Mouse (Mus musculus) embryonic facial prominence, embryonic 11.5 days (tissue): ENCODE results near the gene Efna1. TPM values are rescaled to one million over a fixed set of nuclear protein-coding genes. Genes with fewer than 3 reads are reported as not detected.
A peak's percentile ranks its signal among the peaks of the same experiment; 100 is the strongest.

Experiments
- ATAC-seq: fragments of 200-750 bp; cut with Nextera tagmentation; replicated peaks from 2 replicates; pipeline ENCODE4 v1.8.0; 2017; ENCODE audit warnings: low read depth; ENCODE audit not compliant: insufficient number of reproducible peaks, low FRiP score, low TSS enrichment
- DNase-seq: peaks from one replicate; pipeline ENCODE4 v3.0.0-alpha.2; 2015; ENCODE audit warnings: low spot score
- H3K27ac ChIP-seq: fragments of 300-500 bp; sonication (generic); replicated peaks from 2 replicates; pipeline ENCODE4 v1.5.1; 2014; ENCODE audit warnings: mild to moderate bottlenecking, low read depth, low read length, control low read depth
- H3K27me3 ChIP-seq: fragments of 300-500 bp; sonication (generic); 2 replicates; pipeline ENCODE4 v1.6.1; 2014; ENCODE audit warnings: mild to moderate bottlenecking, low read length, moderate library complexity, mixed read lengths; ENCODE audit not compliant: control insufficient read depth, insufficient read depth
- H3K36me3 ChIP-seq: fragments of 300-500 bp; sonication (generic); replicated peaks from 2 replicates; pipeline ENCODE4 v1.6.1; 2014; ENCODE audit warnings: low read depth, mild to moderate bottlenecking, low read length, moderate library complexity, mixed read lengths; ENCODE audit not compliant: control insufficient read depth, insufficient read depth
- H3K4me1 ChIP-seq: fragments of 300-500 bp; sonication (generic); 2 replicates; pipeline ENCODE4 v1.6.1; 2014; ENCODE audit warnings: low read length, mixed read lengths; ENCODE audit not compliant: control insufficient read depth, insufficient read depth
- H3K4me2 ChIP-seq: fragments of 300-500 bp; sonication (generic); 2 replicates; pipeline ENCODE4 v1.6.1; 2014; ENCODE audit warnings: low read depth, mild to moderate bottlenecking, control low read depth, low read length, moderate library complexity
- H3K4me3 ChIP-seq: fragments of 300-500 bp; sonication (generic); 2 replicates; pipeline ENCODE4 v1.5.1; 2014; ENCODE audit warnings: low read depth, low read length, control low read depth
- H3K9ac ChIP-seq: fragments of 300-500 bp; sonication (generic); replicated peaks from 2 replicates; pipeline ENCODE4 v1.6.1; 2014; ENCODE audit warnings: mild to moderate bottlenecking, control low read depth, low read length
- H3K9me3 ChIP-seq: fragments of 300-500 bp; sonication (generic); replicated peaks from 2 replicates; pipeline ENCODE4 v1.6.1; 2016; ENCODE audit warnings: mild to moderate bottlenecking, low read length, inconsistent platforms, mixed read lengths; ENCODE audit not compliant: control insufficient read depth
- WGBS: fragments of 180-500 bp; shearing (Covaris S2); extraction: QIAGEN DNeasy Blood & Tissue Kit; methylation state at CpG from one replicate; pipeline ENCODE4 v1.1.7; 2014; 5-methylcytosine and 5-hydroxymethylcytosine counted together
- polyA plus RNA-seq: library from polyadenylated mRNA; unstranded; fragments of >200 nt; fragmentation: Nextera tagmentation; extraction: Ambion mirVana; gene quantifications from 2 replicates; pipeline ENCODE4 v1.2.1, GENCODE M21; 2014

Efna1 gene
- polyA plus RNA-seq, 1 experiment from 2014 or later: 26.9 TPM

DNA sequence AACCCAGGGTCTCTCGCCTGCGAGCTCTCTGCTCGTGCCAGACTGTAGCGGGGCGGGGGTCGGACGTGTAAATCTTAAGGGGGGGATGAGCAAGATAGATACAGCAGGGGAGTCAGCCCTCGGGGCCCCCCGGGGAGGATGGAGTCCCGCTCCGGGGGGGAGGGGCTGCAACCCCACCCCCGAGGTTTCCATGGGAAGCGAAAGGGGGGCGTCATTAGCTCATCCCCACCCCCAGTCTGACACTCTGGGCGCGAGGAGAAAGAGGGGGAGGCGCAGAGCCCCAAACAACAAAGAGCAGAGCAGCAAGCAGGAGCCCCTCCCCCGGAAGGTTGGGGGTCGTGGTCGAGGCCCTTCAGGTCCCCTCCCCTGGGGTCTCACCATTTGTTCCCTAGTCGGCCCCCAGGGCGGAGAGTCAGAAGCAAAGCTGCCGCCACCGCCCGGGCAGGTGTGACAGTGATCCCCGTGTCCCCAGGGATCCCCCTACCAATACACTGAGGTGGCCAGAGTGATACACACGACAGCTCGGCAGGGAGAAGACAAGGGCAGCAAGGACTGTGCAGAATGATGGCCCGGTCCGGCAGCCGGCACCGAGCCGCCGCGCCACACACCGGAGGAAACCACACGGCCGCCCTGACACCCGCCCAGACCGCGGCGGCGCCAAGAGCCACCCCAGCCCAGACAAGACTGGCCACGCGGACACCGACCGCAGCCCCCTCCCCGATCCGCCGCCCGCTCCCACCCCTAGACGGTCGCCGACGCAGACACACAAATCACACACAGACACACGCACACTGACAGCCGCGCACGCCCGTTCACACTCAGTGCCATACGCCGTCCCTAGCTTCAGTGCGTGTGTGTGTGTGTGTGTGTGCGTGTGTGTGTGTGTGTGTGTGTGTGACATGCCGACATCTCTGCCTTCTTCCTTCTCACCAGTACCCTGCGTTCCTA lies 40.5 kb upstream of the Efna1 start:
- ATAC-seq (no peak), DNase-seq (peak; percentile 26)
- under 1% methylated on average over 56 of the region's 66 CpGs for WGBS
- peak overlapping the region; percentile 56 for H3K9ac ChIP-seq
- no peaks in the 10 kb centered on the region for H3K36me3 ChIP-seq
- H3K27me3 ChIP-seq: peaks cover 40% of the 10 kb centered on the region
- H3K4me2 ChIP-seq: peak overlapping the region; percentile 93
- H3K27ac ChIP-seq: 0 out of 2 replicates have a peak overlapping the region, but pooled peaks have one; percentile 31
- H3K9me3 ChIP-seq: no peaks in the 10 kb centered on the region
- peak overlapping the region; percentile 57 for H3K4me3 ChIP-seq
- peaks cover 17% of the 10 kb centered on the region for H3K4me1 ChIP-seq

DNA sequence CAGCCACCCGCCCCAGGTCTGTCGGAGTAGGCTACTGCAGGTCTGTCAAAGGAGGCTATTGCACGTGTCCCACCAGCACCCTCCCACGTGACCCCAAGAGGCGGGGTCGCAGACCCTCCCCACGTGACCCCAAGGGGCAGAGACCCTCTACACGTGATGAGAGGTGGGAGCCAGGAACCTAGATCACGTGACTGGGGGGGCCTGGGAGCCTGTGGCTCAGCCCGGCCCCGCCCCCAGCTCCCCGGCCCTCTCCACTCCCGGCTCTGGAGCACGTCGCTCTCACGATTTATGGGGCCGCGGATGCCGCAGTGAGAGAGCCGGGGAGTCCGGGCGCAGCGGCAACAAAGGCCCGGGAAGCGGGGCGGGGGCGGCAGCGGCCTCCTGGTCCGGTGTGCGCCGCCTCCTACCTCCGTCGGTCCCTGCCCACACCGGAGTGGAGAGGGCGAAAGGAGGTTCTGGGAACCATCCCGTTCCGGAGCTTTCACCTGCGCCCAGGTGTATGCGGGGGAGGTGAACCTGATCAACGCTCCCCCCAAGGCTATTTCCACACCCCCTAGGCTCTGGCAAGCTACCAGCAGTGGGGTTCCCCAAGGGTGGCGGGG lies 39.7 kb upstream of the Efna1 start:
- H3K36me3 ChIP-seq: no peaks in the 10 kb centered on the region
- DNase-seq (peak; percentile 80), ATAC-seq (no peak)
- H3K27ac ChIP-seq: 0 out of 2 replicates have a peak overlapping the region, but pooled peaks have one; percentile 31
- under 1% methylated on average over 36 of the region's 41 CpGs for WGBS
- H3K9ac ChIP-seq: peak overlapping the region; percentile 56
- peak overlapping the region; percentile 57 for H3K4me3 ChIP-seq
- peak overlapping the region; percentile 93 for H3K4me2 ChIP-seq
- H3K4me1 ChIP-seq: peaks cover 25% of the 10 kb centered on the region
- peaks cover 44% of the 10 kb centered on the region for H3K27me3 ChIP-seq
- no peaks in the 10 kb centered on the region for H3K9me3 ChIP-seq

DNA sequence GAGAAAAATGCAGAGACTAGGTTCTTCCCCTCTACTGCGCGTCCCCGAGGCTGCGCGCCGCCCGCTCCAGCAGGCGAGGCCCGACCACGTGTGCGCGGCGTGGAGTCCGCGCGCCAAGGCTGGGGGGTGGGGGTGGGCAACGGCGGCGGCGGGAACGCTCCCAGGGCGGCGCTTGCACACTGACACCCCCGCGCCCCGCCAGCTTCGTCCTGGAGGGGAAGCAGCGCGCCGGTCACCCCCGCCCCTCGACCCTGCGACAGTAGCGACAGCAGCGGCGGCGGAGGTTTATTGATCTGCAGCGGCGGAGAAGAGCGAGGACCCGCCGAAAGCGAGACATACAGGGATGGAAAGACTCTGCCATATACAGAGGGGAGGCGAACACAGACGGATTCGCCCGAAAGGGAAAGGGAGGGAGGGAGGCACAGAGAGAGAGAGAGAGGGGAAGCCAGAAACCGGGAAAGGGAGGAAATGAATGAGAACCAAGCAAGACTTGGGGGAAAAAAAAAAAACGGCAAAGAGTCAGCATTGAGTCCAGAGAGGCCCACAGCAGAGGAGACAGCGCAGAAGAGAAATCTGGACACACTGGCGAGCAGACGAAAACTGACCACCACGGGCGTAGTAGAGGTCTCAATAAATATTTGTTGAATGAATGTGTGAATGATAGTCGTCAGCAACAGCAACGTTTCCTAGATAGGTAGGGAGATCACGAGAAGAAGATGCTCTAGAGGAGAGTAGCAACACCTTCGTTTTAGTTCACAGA lies 38.8 kb upstream of the Efna1 start:
- peak overlapping the region; percentile 37 for H3K4me3 ChIP-seq
- 3% methylated on average over 58 of the region's 58 CpGs for whole genome bisulfite sequencing
- no peaks in the 10 kb centered on the region for H3K36me3 ChIP-seq
- ATAC-seq (no peak), DNase-seq (peak; percentile 46)
- no peak overlapping the region for H3K27ac ChIP-seq
- H3K4me1 ChIP-seq: peaks cover 31% of the 10 kb centered on the region
- H3K9ac ChIP-seq: peak overlapping the region; percentile 51
- no peaks in the 10 kb centered on the region for H3K9me3 ChIP-seq
- H3K4me2 ChIP-seq: peak overlapping the region; percentile 85
- H3K27me3 ChIP-seq: peaks cover 44% of the 10 kb centered on the region

DNA sequence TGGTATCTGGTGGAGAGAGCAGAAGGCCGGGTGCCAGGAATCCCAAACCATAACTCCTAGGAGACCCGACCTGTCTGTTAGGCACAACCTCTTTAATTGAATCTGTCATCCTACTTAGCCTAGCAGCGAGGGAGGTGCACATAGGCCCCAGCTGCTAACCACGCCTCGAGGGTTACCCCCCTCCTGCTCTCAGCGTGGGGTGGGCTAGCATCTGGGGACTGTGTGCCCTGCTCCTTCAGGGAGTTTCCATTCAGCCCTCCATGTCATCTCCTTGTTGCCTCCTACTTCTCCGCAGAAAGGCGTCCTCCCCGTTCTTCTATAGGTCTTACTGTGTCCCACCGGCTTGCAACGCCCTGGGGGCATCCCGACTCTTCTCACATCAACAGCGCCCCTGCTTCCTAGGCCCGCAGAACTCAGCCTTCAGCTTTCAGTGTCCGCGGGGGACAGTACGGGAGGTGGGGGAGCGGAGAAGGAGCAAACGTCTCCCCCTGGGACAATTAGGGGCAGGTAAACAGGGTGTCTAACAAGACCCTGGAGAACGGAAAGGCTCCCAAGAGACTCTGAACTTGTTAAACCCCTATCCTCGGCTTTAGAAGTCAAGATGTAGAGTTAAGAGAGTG lies 38.1 kb upstream of the Efna1 start:
- WGBS: 4% methylated on average over 21 of the region's 21 CpGs
- no peak for DNase-seq
- H3K4me1 ChIP-seq: peaks cover 31% of the 10 kb centered on the region

DNA sequence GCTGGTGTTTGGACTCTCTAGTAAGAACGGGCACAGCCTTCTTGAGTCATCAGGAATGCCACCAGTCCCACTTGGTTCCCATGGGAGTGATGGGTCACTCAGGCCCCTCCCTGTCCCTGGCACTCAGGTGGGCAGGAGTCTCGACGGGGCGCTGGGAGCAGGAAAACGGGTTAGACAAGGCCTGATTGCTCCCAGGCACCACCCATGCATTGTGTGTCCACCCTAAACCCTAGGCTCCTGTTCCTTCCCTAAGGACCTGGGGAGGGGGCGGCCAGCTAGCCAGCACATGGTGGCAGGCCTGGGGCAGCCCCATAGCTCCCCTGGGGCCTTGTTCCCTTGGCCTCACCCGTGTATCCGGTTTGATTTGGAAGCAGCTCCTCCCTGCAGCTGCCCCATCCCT lies 37.4 kb upstream of the Efna1 start:
- H3K27ac ChIP-seq: no peak overlapping the region
- no peaks in the 10 kb centered on the region for H3K36me3 ChIP-seq
- H3K4me3 ChIP-seq: no peak overlapping the region
- no peak overlapping the region for H3K4me2 ChIP-seq
- no peak overlapping the region for H3K9ac ChIP-seq
- 60% methylated on average over 8 of the region's 8 CpGs for WGBS
- ATAC-seq (no peak), DNase-seq (no peak)
- peaks cover 31% of the 10 kb centered on the region for H3K4me1 ChIP-seq
- H3K27me3 ChIP-seq: peaks cover 44% of the 10 kb centered on the region
- H3K9me3 ChIP-seq: no peaks in the 10 kb centered on the region

More for the DNA sequence above, 38.1 kb upstream of the Efna1 start:
- no peak overlapping the region for H3K27ac ChIP-seq
- peak overlapping the region; percentile 51; the same call in 1 of the 2 replicates for H3K9ac ChIP-seq
- no peaks in the 10 kb centered on the region for H3K9me3 ChIP-seq
- peak overlapping the region; percentile 37 for H3K4me3 ChIP-seq
- H3K27me3 ChIP-seq: peaks cover 44% of the 10 kb centered on the region
- no peak for ATAC-seq
- H3K36me3 ChIP-seq: no peaks in the 10 kb centered on the region
- peak overlapping the region; percentile 85 for H3K4me2 ChIP-seq

DNA sequence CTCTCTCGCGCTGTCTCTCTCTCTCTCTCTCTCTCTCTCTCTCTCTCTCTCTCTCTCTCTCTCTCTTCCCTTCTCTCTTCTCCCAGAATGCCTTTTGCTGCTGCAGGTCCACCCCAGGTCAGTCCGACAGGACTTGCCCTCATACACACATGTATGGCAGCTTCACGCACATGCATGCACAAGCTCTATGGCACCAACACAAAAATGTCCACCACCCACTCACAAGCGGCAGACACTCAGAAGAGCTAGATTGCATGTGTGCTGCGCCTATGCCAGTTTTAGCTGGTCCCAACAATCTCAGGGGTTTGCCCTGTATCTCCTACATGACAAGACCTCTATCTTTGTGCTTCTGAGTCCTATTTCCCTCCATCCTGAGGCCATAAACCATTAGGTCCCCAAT lies 36.3 kb upstream of the Efna1 start:
- no peak overlapping the region for H3K4me3 ChIP-seq
- DNase-seq (no peak), ATAC-seq (no peak)
- H3K9ac ChIP-seq: no peak overlapping the region
- H3K27me3 ChIP-seq: peaks cover 42% of the 10 kb centered on the region
- H3K9me3 ChIP-seq: no peaks in the 10 kb centered on the region
- no peak overlapping the region for H3K27ac ChIP-seq
- H3K4me1 ChIP-seq: peaks cover 31% of the 10 kb centered on the region
- WGBS: 58% methylated on average over 6 of the region's 6 CpGs
- H3K36me3 ChIP-seq: no peaks in the 10 kb centered on the region
- no peak overlapping the region; the same call in 1 of the 2 replicates for H3K4me2 ChIP-seq

DNA sequence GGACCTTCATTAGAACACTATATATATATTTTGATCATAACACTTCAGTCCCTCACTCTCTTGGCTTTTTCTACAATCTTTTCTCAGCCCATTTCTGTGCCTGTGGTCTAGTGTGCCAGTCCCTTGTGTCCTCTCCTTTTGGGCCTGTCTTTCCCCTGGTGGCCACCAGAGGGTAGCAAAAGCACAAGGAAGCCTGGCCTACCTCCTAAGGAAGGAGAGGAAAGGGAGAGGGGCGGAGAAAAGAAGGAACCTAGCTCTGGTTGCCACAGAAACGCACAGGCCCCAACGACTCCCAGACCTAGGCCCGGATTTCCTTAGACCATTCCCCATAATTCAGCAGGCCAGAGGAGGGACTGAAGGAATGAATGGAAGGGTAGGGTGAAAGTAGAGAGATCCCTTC lies 35.9 kb upstream of the Efna1 start:
- peak; percentile 94 for DNase-seq
- Histone ChIP-seq H3K4me2 (peak overlapping the region; percentile 7), H3K27me3 (peaks cover 39% of the 10 kb centered on the region), H3K36me3 (no peaks in the 10 kb centered on the region), H3K4me1 (peaks cover 31% of the 10 kb centered on the region), H3K9me3 (no peaks in the 10 kb centered on the region), H3K4me3 (no peak overlapping the region), H3K9ac (no peak overlapping the region), H3K27ac (no peak overlapping the region)
- no peak for ATAC-seq
- 0% methylated on average over 4 of the region's 4 CpGs for WGBS
